Mouse (Mus musculus): ENCODE data around the gene Zfp592. TPM values are rescaled to one million over a fixed set of nuclear protein-coding genes. Genes with fewer than 3 reads are reported as not detected.

The Zfp592 gene
- total RNA-seq, 2 experiments from 2014 or later: 12.5 to 38.5 TPM

Other genes with a start within 250 kb of the Zfp592 start
- 31.2 and 41.7 TPM in 2 replicates for gene Iqgap1, start 167.7 kb upstream of the Zfp592 start, total RNA-seq (2014; fragmentation: Nextera tagmentation)
- gene Iqgap1, start 167.7 kb upstream of the Zfp592 start, total RNA-seq (2017): 39.6 and 54.4 TPM in 2 replicates
- 5.0 and 5.4 TPM in 2 replicates for gene Zscan2, start 132.8 kb upstream of the Zfp592 start, total RNA-seq (2014; fragmentation: Nextera tagmentation)
- 2.3 and 12.5 TPM in 2 replicates for gene Zscan2, start 132.8 kb upstream of the Zfp592 start, total RNA-seq (2017)
- 28.3 and 41.5 TPM in 2 replicates for gene Wdr73, start 92.4 kb upstream of the Zfp592 start, total RNA-seq (2014; fragmentation: Nextera tagmentation)
- gene Wdr73, start 92.4 kb upstream of the Zfp592 start, total RNA-seq (2017): 28.8 and 53.1 TPM in 2 replicates
- 3.6 TPM in 1 of 2 replicates, not detected in the other for gene Nmb, start 88.6 kb upstream of the Zfp592 start, total RNA-seq (2014; fragmentation: Nextera tagmentation)
- gene Nmb, start 88.6 kb upstream of the Zfp592 start, total RNA-seq (2017): not detected in 2 replicates
- gene Sec11a, start 45.9 kb upstream of the Zfp592 start, total RNA-seq (2014; fragmentation: Nextera tagmentation): 109 and 150 TPM in 2 replicates
- gene Sec11a, start 45.9 kb upstream of the Zfp592 start, total RNA-seq (2017): 393 and 493 TPM in 2 replicates
- gene Alpk3, start 63.9 kb downstream of the Zfp592 start, total RNA-seq (2014; fragmentation: Nextera tagmentation): 0.07 TPM in 1 of 2 replicates, not detected in the other
- gene Alpk3, start 63.9 kb downstream of the Zfp592 start, total RNA-seq (2017): 0.28 TPM in 1 of 2 replicates, not detected in the other
- gene Slc28a1, start 121.1 kb downstream of the Zfp592 start, total RNA-seq (2014; fragmentation: Nextera tagmentation): not detected in 2 replicates
- gene Slc28a1, start 121.1 kb downstream of the Zfp592 start, total RNA-seq (2017): not detected in 2 replicates
- gene Pde8a, start 219.9 kb downstream of the Zfp592 start, total RNA-seq (2014; fragmentation: Nextera tagmentation): 0.33 and 1.0 TPM in 2 replicates
- 0.23 and 0.94 TPM in 2 replicates for gene Pde8a, start 219.9 kb downstream of the Zfp592 start, total RNA-seq (2017)

Measured in megakaryocyte-erythroid progenitor cell, adult 5-6 weeks (primary cell).